Mouse (Mus musculus): ENCODE data around the gene Pla2g12a.
A peak's percentile ranks its signal among the peaks of the same experiment; 100 is the strongest.

The Pla2g12a gene

DNA sequence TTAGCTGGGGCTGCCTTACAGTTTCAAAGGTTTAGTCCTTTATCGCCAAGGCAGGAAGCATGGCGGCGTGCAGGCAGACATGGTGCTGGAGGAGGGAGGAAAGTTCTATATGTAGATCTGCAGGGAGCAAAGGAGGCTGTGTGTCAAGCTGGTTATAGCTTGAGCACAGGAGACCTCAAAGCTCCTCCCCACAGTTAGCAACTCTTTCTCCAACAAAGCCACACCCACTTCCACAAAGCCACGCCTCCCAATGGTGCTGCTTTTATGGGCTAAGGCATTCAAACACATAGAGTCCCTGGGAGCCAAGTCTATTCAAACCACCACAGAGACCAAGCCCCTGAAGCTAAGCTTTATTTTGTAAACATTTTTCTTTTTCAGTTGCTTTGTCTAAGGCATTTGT is 20.5 kb downstream of the Pla2g12a start:
- no peak for DNase-seq (ENCODE audit: low spot score)

DNA sequence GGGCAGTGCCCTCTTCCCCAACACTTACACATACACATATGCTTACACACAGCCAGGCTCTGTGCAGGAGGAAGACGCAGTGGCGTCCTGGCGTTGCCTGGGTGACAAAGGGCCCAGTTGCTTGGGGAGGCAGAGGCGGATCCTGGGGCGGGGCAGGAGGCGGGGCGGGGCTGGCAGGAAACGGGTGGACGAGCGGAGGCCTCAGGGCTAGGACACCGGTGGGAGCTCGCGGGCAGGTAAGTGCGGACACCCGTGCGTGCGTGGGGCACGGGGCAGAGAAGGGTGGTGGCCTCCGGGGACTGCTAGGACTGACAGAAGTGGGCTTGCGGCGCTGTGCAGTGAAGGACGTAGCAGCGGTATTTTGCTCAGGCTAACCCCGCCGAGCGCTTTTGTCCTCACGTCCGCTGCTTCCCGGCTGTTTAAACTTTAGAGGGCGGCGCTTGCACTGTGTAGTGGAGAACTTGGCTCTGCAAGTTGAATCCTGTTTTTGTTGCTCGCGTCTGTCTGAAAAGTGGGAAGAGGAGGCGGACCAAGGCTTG is 22.9 kb downstream of the Pla2g12a start, which contains the start of gene Casp6:
TSS of gene Casp6 (plus strand) at position 155 of the 539 bp plus-strand sequence.
- DNase-seq (ENCODE audit: low spot score), result peak; percentile 86

DNA sequence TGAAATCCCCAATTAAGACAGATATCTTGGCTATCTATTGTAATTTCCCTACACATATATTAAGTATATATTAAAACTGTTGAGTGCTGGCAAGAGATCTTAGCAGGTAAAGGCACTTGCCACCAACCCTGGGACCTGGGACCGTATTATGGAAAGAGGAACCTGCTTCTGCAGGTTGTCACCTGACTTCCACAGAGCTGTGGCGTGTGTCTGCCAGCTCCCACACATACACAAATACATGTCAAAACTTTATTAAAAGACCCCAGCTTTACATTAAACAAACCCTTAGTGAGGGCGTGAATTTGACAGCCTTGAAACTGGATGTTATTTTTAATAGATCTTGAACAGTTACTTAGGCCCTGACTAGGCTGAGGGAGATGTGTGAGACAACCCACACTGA is 25.0 kb downstream of the Pla2g12a start:
- no peak for DNase-seq (ENCODE audit: low spot score)

DNA sequence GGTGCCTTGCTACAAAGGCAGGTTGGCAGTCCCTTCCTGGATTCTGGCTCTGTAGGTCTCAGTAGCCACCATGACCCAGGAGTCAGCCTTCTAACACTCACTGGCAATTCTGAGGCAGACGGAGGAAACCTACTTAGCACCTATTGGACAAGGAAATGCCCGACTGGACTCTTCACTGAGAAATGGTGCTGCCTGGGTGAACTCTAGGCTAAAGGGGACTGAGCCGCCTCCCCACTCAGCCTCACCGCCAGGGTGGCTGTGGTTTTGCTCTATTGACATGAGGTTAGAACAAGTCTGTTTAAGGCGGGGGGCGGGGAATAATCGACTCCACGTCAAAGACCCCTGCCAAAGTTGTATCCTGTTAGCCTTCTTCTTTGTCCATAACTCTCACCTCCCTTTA is 25.5 kb downstream of the Pla2g12a start:
- DNase-seq (ENCODE audit: low spot score), result no peak

DNA sequence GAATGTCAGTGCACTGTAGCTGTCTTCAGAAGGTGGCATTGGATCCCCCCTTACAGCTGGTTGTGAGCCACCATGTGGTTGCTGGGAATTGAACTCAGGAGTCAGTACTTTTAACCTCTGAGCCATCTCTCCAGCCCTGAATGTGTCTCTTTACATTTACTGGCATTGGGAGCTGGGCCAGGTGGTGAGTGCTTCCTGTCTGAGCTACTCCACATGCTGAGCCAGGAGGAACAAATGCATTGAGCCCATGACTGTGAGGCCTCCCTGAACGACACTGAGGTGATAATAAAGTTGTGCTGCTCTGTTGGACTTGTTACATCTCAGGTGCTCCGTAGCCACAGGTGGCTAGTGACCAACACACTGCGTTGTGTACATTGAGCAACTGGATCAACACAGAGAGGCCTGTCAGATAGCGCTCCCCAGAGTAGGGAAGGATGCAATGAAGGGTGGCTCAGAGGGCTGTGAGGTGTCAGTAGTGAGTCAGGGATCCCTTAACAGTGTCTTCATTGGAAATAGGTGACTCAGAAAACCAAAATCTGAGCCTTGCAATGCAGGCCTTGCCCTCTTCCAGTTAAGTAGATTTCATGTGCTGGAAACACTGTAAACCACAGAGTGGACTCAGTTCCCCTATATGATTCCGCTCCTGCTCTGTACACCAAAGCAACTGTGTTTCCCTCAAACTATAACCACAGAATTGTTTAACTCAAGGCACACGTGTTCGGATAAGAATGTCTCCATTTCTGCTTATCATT is 26.2 kb downstream of the Pla2g12a start:
- no peak for DNase-seq (ENCODE audit: low spot score)

GRCm38 (mm10) chr3:129912025-129912424 is 33.6 kb downstream of the Pla2g12a start:
- no peak for DNase-seq (ENCODE audit: low spot score)

GRCm38 (mm10) chr3:129913241-129913640 is 34.8 kb downstream of the Pla2g12a start:
- no peak for DNase-seq (ENCODE audit: low spot score)

DNA sequence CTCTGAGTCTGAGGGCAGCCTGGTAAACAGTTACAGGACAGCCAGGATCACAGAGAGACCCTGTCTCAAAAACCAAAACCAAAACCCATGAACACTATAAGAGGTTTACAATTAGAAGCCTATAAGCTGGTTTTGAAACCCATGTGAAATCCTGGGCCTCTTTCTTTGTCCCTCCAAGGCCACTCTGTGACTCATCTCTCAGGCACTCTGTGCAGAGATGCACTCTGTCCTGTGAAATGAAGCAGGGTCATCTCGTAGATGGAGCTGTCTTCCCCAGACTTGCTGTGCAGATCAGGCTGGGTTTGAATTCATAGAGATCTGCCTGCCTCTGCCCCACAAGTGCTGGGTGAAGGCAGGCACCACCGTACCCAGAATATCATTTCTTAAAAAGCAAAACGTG is 39.0 kb downstream of the Pla2g12a start:
- no peak for DNase-seq (ENCODE audit: low spot score)

GRCm38 (mm10) chr3:129918434-129918833 is 40.0 kb downstream of the Pla2g12a start:
- DNase-seq (ENCODE audit: low spot score), result peak; percentile 71

GRCm38 (mm10) chr3:129923581-129923980 is 45.2 kb downstream of the Pla2g12a start:
- DNase-seq (ENCODE audit: low spot score), result no peak

DNA sequence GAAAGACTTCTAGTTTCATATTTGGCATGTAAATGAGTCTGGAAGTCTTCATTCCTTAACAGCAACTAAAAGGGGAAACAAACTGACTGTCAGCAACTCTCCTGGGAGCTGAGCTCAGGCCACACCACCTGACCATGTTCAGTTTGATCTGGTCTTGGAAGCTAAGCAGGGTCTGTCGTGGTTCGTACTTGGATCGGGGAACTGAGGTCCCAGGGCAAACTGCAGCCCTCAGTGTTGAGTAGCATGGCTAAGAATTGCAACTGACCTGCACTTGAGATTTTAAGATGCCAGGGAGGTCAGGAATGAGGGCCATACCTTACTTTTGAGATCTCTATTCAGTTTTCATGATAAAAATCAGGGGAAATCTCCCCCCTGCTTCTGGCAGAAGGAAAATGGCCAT is 47.5 kb downstream of the Pla2g12a start:
- DNase-seq (ENCODE audit: low spot score), result no peak

GRCm38 (mm10) chr3:129930213-129930778 is 51.9 kb downstream of the Pla2g12a start:
- no peak for DNase-seq (ENCODE audit: low spot score)

- DNase-seq (ENCODE audit: low spot score), result no peak
Measured at GRCm38 (mm10) chr3:129932443-129932842, 54.0 kb downstream of the Pla2g12a start.

GRCm38 (mm10) chr3:129936561-129936960 is 58.2 kb downstream of the Pla2g12a start:
- no peak for DNase-seq (ENCODE audit: low spot score)

DNA sequence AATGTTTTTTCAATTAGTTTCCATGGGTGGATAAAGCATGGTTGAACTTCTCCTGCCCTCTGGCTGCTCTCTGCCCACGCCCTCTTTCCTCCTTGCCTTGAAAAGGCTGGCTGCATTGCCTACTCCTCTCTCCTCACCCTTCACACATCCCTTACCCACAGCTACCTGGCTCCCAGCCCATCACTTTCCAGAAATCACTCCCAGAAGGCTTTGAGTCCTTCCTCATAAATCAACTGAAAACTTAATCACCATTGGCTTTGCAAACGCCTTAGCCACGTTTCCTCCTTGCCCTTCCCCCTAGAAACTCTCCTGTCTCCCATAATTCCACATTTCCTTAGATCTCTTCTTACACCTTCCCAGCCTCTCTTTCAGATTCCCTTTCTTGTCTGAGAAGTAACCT is 59.4 kb downstream of the Pla2g12a start:
- peak; percentile 24 for DNase-seq (ENCODE audit: low spot score)

DNA sequence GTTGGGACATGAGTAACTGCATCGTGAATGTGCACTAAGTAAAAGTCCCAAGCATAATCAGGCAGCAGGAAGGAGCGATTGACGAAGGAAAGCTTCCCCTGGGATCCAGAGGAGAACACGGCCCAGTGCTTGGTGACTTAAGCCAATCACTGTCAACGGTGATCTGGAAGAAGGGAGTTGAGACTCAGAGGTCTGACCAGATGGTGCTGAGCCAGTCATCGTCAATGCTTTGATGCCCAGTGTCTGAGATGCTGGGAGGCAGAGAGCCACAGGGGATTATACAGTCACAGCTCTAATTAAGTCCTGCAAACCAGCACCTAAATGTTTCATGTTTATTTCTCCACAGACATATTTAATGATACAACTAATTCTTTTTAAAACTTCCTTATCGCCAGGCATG is 60.7 kb downstream of the Pla2g12a start:
- no peak for DNase-seq (ENCODE audit: low spot score)

DNA sequence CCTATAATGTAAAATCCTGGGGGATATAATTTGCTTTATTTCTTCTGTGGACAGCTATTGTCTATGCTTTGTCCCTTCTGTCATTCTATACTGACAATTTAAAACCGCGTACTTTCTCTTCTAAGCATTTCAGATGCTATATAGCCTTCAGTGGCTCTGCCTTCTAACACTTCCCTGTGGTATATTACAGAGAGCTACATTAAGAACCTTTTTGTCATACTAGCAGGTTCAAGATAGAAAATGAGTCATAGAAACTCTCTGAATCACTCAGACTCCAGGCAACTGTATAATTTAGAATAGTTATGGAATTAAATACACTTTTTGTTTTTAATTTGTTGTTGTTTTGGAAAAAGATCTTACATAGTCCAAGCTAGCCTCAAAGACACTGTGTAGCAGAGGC is 62.4 kb downstream of the Pla2g12a start:
- DNase-seq (ENCODE audit: low spot score), result no peak

- DNase-seq (ENCODE audit: low spot score), result no peak
Measured at GRCm38 (mm10) chr3:129941291-129941690, 62.9 kb downstream of the Pla2g12a start.

DNA sequence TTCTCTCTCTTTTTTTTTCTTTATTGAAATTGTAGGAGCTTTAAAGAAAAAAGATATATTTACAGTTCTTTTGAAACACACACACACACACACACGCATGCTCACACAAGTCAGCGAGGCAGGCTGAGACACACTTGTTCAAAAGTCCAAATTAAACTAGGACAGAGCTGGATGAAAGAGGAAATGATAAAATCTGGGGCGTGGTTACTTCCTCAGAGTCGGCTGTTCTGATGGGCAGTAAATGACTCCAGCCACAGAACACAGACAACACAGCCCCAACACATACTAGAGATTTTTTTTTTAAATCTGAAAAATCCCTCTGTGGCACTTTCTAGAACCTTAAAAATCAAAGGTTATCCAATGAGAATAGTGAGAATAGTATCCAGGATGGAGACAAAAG is 65.4 kb downstream of the Pla2g12a start:
- no peak for DNase-seq (ENCODE audit: low spot score)
